Mouse (Mus musculus) C2C12 (cell line): ENCODE measurements at regions not wholly inside any gene's neighbourhood (a gene's known extent, or its start where the extent isn't known, plus 50 kb on each side); places are given as distances from the start of the nearest gene placed in this dataset.

Experiments used
- CEBPB ChIP-seq: IDR thresholded peaks from one replicate; pipeline ENCODE4 v1.6.1; 2011; ENCODE audit warnings: low read depth, mild to moderate bottlenecking, control low read depth, moderate library complexity
- CTCF ChIP-seq: IDR thresholded peaks from one replicate; pipeline ENCODE4 v1.5.1; 2011; ENCODE audit not compliant: control insufficient read depth, insufficient read depth, insufficient read length
- FOSL1 ChIP-seq: IDR thresholded peaks from one replicate; pipeline ENCODE4 v1.8.0; 2011; ENCODE audit warnings: mild to moderate bottlenecking, low read length; ENCODE audit not compliant: poor library complexity, insufficient read depth, severe bottlenecking
- MAX ChIP-seq: IDR thresholded peaks from one replicate; pipeline ENCODE4 v1.6.1; 2011; ENCODE audit warnings: mild to moderate bottlenecking, control low read depth
- MYOD1 ChIP-seq: IDR thresholded peaks from one replicate; pipeline ENCODE4 v1.6.1; 2011; ENCODE audit warnings: low read depth; ENCODE audit not compliant: control insufficient read depth, insufficient read length
- MYOG ChIP-seq: IDR thresholded peaks from one replicate; pipeline ENCODE4 v1.6.1; 2011; ENCODE audit not compliant: control insufficient read depth, insufficient read length; ENCODE audit errors: extremely low read depth
- USF1 ChIP-seq: IDR thresholded peaks from one replicate; pipeline ENCODE4 v1.6.1; 2011; ENCODE audit warnings: low read depth, mild to moderate bottlenecking, control low read depth, moderate library complexity

DNA sequence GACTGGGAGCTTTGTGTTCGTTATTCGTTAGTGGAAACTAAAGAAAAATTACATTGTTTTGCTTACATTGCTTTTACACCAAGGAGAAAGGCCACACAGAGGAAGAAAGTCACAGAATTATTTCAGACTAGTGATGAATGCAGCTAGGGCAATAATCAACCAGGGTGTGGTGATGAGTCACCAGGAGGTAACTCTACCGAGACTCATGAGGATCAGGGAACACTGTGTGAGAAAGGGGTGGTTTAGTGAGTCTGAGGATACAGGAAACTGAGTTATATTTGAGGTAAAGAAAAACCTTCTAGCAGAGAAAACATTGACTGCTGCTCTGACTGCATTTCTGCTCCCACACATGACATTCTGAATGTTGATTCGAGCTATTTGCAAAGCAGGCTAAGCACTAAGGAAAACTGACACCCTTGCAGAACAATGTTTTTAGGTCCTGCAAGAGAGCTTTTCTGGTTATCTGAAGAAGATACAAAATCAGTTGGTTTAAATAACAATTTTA is 87.1 kb upstream of the Ldb2 start:
- TF ChIP-seq MAX (no peak), CEBPB (no peak), CTCF (no peak), MYOD1 (no peak), FOSL1 (no peak), USF1 (no peak), MYOG (no peak)
